Mouse (Mus musculus) midbrain, embryonic 14.5 days (tissue): ENCODE results near the gene Tspyl1. TPM values are rescaled to one million over a fixed set of nuclear protein-coding genes. Genes with fewer than 3 reads are reported as not detected.

Experiments
- ATAC-seq: fragments of 200-750 bp; cut with Nextera tagmentation; 2 replicates; pipeline ENCODE4 v1.8.0; 2017; ENCODE audit warnings: moderate number of reproducible peaks, moderate library complexity; ENCODE audit not compliant: low FRiP score, low TSS enrichment
- DNase-seq: peaks from one replicate; pipeline ENCODE4 v3.0.0-alpha.2; 2015
- H3K27ac ChIP-seq: fragments of 300-500 bp; sonication (generic); replicated peaks from 2 replicates; pipeline ENCODE4 v1.5.1; 2014; ENCODE audit warnings: mild to moderate bottlenecking, low read depth, low read length, moderate library complexity
- H3K27me3 ChIP-seq: fragments of 300-500 bp; sonication (generic); 2 replicates; pipeline ENCODE4 v1.6.1; 2014; ENCODE audit warnings: low read length, control low read depth, mixed read lengths; ENCODE audit not compliant: control insufficient read depth, insufficient read depth
- H3K36me3 ChIP-seq: fragments of 300-500 bp; sonication (generic); 2 replicates; pipeline ENCODE4 v1.6.1; 2014; ENCODE audit warnings: low read length, control low read depth; ENCODE audit not compliant: control insufficient read depth, insufficient read depth
- H3K4me1 ChIP-seq: fragments of 300-500 bp; sonication (generic); 2 replicates; pipeline ENCODE4 v1.6.1; 2014; ENCODE audit warnings: mild to moderate bottlenecking, antibody characterized with exemption, low read length, control low read depth; ENCODE audit not compliant: control insufficient read depth, insufficient read depth
- H3K4me2 ChIP-seq: fragments of 300-500 bp; sonication (generic); 2 replicates; pipeline ENCODE4 v1.6.1; 2014; ENCODE audit warnings: mild to moderate bottlenecking, low read length, moderate library complexity
- H3K4me3 ChIP-seq: fragments of 300-500 bp; sonication (generic); replicated peaks from 2 replicates; pipeline ENCODE4 v1.5.1; 2014; ENCODE audit warnings: low read depth, low read length
- H3K9ac ChIP-seq: fragments of 300-500 bp; sonication (generic); replicated peaks from 2 replicates; pipeline ENCODE4 v1.6.1; 2014; ENCODE audit warnings: mild to moderate bottlenecking, low read length, moderate library complexity
- H3K9me3 ChIP-seq: fragments of 300-500 bp; sonication (generic); 2 replicates; pipeline ENCODE4 v1.6.1; 2016; ENCODE audit warnings: low read length, control low read depth, mixed read lengths; ENCODE audit not compliant: control insufficient read depth
- WGBS: fragments of 180-500 bp; shearing (Covaris S2); extraction: QIAGEN DNeasy Blood & Tissue Kit; methylation state at CpG from one replicate; pipeline ENCODE4 v1.1.7; 2014; 5-methylcytosine and 5-hydroxymethylcytosine counted together
- polyA plus RNA-seq: library from polyadenylated mRNA; unstranded; fragments of >200 nt; fragmentation: Nextera tagmentation; extraction: Ambion mirVana; gene quantifications from 2 replicates; pipeline ENCODE4 v1.2.1, GENCODE M21; 2014

Gene Tspyl1
- polyA plus RNA-seq, 1 experiment from 2014 or later = 106 TPM

DNA sequence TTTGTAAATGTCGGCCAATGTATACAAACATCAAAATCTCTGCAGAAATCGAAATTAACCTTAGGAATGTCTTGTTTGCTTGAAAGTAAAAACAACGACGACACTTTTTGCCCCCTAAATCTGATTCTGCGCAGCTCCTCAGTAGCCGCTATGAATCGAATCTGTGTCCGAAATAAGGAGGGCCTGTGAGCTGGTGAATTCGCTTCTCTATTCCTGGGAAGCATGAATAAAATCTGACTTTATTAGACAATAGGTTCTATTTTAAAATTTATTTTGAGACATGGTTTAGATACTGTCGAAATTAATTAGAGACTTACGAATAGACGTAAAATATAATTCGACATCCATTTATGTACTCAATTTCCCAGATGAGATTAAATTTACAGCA, 14.9 kb downstream of the Tspyl1 start:
- peak overlapping the region; percentile 81 for H3K4me3 ChIP-seq
- WGBS = 2% methylated on average over 13 of the region's 13 CpGs
- DNase-seq = peak; percentile 62

DNA sequence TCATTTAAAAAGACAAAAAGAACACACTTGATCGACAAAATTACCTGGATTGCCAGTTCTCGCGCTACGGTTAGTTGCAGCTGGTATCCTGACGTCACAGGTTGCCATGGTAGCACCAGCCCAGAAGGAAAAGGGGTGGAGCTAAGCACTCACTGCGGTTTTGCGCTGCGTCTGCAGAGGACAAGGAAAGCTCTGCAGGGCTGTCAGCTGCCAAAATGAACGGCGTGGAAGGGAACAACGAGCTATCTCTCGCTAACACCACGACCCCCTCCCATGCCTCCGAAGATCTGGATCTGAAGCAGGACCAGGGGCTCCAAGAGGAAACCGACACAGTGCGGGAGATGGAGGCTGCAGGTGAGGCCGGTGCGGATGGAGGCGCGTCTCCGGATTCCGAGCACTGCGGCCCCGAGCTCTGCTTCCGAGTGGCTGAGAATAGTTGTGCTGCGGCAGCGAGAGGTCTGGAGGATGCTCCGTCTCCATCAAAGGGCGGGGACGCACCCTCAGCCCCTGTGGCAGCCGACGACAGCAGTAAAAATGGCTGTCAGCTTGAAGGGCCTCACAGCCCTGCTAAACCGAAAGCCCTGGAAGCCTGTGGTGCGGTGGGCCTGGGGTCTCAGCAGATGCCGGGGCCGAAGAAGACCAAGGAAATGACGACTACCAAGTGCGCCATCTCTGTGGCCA, 15.4 kb downstream of the Tspyl1 start, which contains the start of gene Tspyl4:
TSS of gene Tspyl4 (plus strand) at position 144 of the 681 bp plus-strand sequence.
- Histone ChIP-seq H3K9ac (peak within 1 kb of the TSS; percentile 95), H3K27me3 (no peaks in the 10 kb centered on the region), H3K4me3 (peak within 1 kb of the TSS; percentile 81), H3K9me3 (no peaks in the 10 kb centered on the region), H3K4me1 (peaks cover 45% of the 10 kb centered on the region), H3K36me3 (peaks cover 4% of the 10 kb centered on the region; the same call in 1 of the 2 replicates), H3K4me2 (peak within 1 kb of the TSS; percentile 88), H3K27ac (peak within 1 kb of the TSS; percentile 98)
- DNase-seq (peak; percentile 99), ATAC-seq (peak; percentile 98)
- 0% methylated on average over 38 of the region's 38 CpGs for WGBS

More for the DNA sequence above, 14.9 kb downstream of the Tspyl1 start:
- peak; percentile 19; the same call in 1 of the 2 replicates for ATAC-seq
- no peaks in the 10 kb centered on the region for H3K36me3 ChIP-seq
- H3K4me1 ChIP-seq = peaks cover 40% of the 10 kb centered on the region
- H3K27ac ChIP-seq = peak overlapping the region; percentile 98
- H3K9me3 ChIP-seq = no peaks in the 10 kb centered on the region
- H3K4me2 ChIP-seq = peak overlapping the region; percentile 88
- no peaks in the 10 kb centered on the region for H3K27me3 ChIP-seq
- peak overlapping the region; percentile 95 for H3K9ac ChIP-seq

- Histone ChIP-seq H3K9ac (peak overlapping the region; percentile 95), H3K27me3 (no peaks in the 10 kb centered on the region), H3K27ac (peak overlapping the region; percentile 98), H3K4me2 (peak overlapping the region; percentile 88), H3K4me3 (peak overlapping the region; percentile 81), H3K4me1 (peaks cover 46% of the 10 kb centered on the region), H3K9me3 (no peaks in the 10 kb centered on the region), H3K36me3 (peaks cover 9% of the 10 kb centered on the region; the same call in 1 of the 2 replicates)
- DNase-seq = no peak
- 45% methylated on average over 25 of the region's 25 CpGs for WGBS
- peak; percentile 8 for ATAC-seq
Observed at GRCm38 (mm10) chr10:34297980-34298753, 16.2 kb downstream of the Tspyl1 start.

- peak overlapping the region; percentile 66 for H3K27ac ChIP-seq
- H3K9me3 ChIP-seq = no peaks in the 10 kb centered on the region
- H3K36me3 ChIP-seq = peaks cover 11% of the 10 kb centered on the region; the same call in 1 of the 2 replicates
- H3K4me1 ChIP-seq = peaks cover 46% of the 10 kb centered on the region
- WGBS = 4% methylated on average over 5 of the region's 5 CpGs
- no peaks in the 10 kb centered on the region for H3K27me3 ChIP-seq
- DNase-seq = peak; percentile 41
- H3K4me2 ChIP-seq = peak overlapping the region; percentile 88
- H3K4me3 ChIP-seq = peak overlapping the region; percentile 81
- peak overlapping the region; percentile 95 for H3K9ac ChIP-seq
- ATAC-seq = no peak
Observed at GRCm38 (mm10) chr10:34300368-34300767, 18.4 kb downstream of the Tspyl1 start.

DNA sequence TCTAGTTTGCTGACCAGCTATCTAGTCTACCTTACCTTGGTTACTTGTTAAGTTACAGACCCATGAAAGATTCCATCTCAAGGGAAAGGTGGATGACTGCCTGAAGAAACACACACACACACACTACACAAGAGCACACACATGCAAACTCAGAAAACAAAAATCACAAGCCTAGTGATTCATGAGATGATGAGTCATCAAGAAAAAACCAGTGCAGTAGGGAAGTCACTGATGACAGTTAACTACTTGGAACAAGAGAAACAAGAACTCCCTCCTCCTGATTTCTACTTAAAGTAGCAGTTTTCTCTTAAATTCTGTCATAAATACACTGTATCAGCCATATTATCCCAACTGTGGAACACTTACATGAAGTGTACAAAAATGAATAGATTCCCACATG, 25.1 kb downstream of the Tspyl1 start:
- Histone ChIP-seq H3K4me1 (peaks cover 5% of the 10 kb centered on the region; the same call in 1 of the 2 replicates), H3K27me3 (no peaks in the 10 kb centered on the region), H3K27ac (no peak overlapping the region), H3K9me3 (no peaks in the 10 kb centered on the region), H3K4me3 (no peak overlapping the region), H3K36me3 (peaks cover 11% of the 10 kb centered on the region; the same call in 1 of the 2 replicates), H3K4me2 (no peak overlapping the region), H3K9ac (no peak overlapping the region)
- no peak for DNase-seq
- ATAC-seq = no peak

GRCm38 (mm10) chr10:34309915-34310685, 28.1 kb downstream of the Tspyl1 start:
- 93% methylated on average over 9 of the region's 9 CpGs for WGBS
- Histone ChIP-seq H3K9ac (no peak overlapping the region), H3K27ac (no peak overlapping the region), H3K4me3 (no peak overlapping the region), H3K27me3 (no peaks in the 10 kb centered on the region), H3K9me3 (no peaks in the 10 kb centered on the region), H3K36me3 (no peaks in the 10 kb centered on the region), H3K4me2 (no peak overlapping the region), H3K4me1 (peaks cover 7% of the 10 kb centered on the region; the same call in 1 of the 2 replicates)
- ATAC-seq (no peak), DNase-seq (no peak)

DNA sequence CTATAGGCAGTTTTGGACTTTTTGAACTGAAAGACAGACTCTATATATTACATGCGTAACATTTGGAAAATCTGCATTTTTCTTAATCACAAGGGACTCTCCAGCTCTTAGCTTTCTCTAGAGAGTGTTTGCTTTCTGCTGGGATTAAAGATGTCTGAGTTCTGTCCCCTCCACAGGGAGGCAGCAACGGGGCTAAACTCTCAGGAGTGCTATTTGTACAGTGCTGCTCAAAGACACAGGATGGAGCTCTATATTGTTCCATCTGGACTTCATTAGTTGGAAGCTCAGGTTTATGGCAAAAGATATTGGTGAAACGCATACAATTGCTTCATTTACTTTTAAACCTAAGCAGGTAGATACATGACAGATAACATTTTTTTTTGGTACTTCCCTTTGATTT, 30.5 kb downstream of the Tspyl1 start:
- H3K27me3 ChIP-seq = no peaks in the 10 kb centered on the region
- ATAC-seq (no peak), DNase-seq (no peak)
- H3K4me2 ChIP-seq = no peak overlapping the region
- H3K4me3 ChIP-seq = no peak overlapping the region
- no peaks in the 10 kb centered on the region for H3K9me3 ChIP-seq
- no peaks in the 10 kb centered on the region for H3K36me3 ChIP-seq
- no peak overlapping the region for H3K9ac ChIP-seq
- no peak overlapping the region for H3K27ac ChIP-seq
- WGBS = 72% methylated on average over 3 of the region's 3 CpGs
- H3K4me1 ChIP-seq = peaks cover 32% of the 10 kb centered on the region

- Histone ChIP-seq H3K36me3 (no peaks in the 10 kb centered on the region), H3K4me2 (peak overlapping the region; percentile 52), H3K27ac (peak overlapping the region; percentile 84), H3K4me3 (peak overlapping the region; percentile 25), H3K9ac (peak overlapping the region; percentile 18; the same call in 1 of the 2 replicates), H3K4me1 (peaks cover 38% of the 10 kb centered on the region), H3K27me3 (no peaks in the 10 kb centered on the region), H3K9me3 (no peaks in the 10 kb centered on the region)
- peak; percentile 89 for DNase-seq
- ATAC-seq = peak; percentile 93
- 2% methylated on average over 3 of the region's 3 CpGs for WGBS
Observed at GRCm38 (mm10) chr10:34316571-34317216, 34.7 kb downstream of the Tspyl1 start.
